Mouse (Mus musculus): ENCODE measurements around the gene Trpc2.

Trpc2 gene

DNA sequence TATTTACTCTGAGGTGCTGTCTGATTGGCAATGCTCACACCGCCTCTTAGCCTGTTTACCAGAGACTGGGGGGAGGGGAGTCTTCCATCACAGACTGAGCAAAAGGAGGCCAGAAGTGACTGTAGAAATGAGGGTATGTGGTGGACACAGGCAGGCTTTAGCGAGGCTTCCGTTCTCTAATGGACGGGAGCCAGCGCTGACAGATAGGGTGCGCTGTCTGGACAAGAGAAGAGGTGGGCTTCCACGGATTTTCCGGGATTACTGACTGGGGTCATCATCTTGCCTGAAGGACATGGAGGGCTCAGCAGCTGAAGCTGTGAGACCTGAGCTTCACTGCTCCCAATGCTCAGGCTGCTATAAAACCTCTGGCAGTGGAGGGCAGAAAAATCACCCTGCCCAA is 19.3 kb downstream of the Trpc2 start:
- no peak for DNase-seq (ENCODE audit: low read depth in 2 of 2, low spot score in 2 of 2)

DNA sequence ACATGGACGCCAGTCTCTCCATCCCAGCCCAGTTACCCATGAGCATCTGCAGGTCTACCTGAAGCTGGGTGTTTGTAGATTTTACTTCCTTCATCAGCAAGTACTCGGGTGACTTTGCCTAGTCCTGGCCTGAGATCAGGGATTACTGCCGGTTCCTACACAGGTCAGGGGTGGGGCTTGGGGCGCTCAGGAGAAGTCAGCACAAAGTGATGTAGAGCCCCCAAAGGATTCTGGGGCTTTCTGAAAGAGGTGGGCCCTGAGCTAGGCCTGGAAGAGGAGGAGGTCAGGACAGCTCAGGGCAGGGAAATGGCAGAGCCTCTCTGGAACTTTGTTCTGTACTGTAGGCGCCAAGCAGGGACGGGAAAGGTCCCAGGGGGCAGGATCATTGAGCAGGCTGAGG is 19.8 kb downstream of the Trpc2 start:
- DNase-seq (ENCODE audit: low read depth in 2 of 2, low spot score in 2 of 2): no peak

DNA sequence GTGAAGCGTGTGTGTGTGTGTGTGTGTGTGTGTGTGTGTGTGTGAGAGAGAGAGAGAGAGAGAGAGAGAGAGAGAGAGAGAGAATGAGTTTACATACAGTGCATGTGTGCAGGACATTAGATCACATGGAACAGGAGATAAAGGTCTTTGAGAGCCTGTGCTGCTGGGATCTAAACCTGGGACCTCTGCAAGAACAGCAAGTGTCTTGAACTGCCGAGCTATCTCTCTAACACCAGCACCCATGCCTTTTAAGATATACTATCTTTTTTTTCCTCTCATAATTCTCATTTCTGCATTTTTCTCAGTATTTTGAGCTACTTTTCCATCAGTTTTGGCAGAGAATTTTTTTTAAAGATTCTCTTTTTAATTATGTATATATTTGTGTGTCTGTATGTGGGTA is 20.6 kb downstream of the Trpc2 start:
- DNase-seq (ENCODE audit: low read depth in 2 of 2, low spot score in 2 of 2): no peak

DNA sequence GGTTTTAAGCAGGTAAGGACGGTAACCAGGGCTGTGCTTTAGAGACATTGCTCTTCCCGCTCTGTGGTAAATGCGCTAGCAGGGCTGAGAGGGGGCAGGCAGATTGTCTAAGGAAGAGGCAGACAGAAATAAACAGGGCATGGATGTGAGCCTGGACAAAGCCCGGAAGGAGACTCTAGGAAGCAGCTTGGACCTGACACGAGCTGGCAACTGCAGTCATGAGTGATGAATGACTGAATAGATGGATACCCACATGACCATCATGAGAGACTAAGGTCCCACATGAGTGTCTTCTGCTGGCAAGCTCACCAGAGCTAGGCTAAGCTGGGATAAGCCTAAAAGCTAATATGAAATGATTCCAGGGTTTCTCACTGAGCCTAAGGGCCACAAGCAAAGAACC is 21.2 kb downstream of the Trpc2 start:
- DNase-seq (ENCODE audit: low read depth in 2 of 2, low spot score in 2 of 2): no peak

DNA sequence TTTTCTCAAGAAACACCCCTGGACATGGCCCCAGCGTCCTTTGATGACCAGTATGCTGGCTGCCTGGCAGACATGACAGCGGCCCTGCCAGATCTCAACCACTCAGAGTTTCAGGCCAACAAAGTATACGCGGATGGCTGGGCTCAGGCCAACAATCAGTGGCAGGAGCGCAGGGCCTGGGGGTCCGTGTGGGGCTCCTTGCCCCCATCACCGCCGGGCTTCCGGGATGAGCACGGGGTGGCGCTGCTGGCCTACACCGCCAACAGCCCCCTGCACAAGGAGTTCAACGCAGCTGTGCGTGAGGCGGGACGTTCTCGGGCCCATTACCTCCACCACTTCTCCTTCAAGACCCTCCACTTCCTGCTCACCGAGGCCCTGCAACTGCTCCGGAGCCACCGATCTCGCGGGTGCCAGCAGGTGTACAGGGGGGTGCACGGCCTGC is 23.8 kb downstream of the Trpc2 start:
- DNase-seq (ENCODE audit: low read depth in 2 of 2, low spot score in 2 of 2): peak in 1 of 2 experiments; percentile 12

DNA sequence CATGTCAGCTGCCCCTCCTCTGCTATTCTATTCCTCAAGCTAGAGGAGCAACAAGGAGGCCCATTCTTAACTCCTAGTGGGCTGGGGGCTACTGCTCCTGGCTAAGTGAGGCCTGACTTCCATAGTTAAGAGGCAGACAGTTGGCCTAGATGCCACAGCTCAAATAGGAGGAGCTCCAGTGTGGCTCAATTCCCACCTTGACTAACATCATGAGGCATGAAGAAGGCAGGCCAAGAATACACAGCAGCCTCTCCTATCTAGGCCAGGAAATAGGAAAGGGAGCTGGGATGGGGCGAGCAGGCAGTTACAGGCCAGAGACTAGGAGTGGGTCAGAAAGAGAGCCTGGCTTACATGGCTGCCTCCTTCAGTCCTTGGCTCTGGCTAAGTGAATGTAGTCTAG is 25.3 kb downstream of the Trpc2 start:
- no peak for DNase-seq (ENCODE audit: low read depth in 2 of 2, low spot score in 2 of 2)

DNA sequence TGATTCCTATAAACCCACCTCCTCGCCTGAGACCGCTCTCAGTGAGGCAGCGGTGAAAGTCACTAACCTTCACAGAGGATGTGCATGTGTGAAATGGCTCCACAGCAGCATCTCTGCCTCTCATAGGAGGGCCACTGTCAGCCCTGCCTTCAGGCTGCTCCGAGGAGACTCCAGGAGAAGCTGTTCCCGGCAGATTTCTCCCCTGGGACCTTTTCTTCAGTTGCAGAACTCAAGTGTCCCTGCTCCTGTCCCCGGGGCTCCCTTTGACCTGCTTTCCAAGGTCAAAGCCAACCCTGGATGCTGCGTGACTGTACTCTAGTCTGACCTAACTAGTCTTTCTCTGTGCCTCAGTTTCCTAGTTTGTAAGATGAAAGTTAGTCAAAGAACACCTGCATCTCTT is 26.3 kb downstream of the Trpc2 start, which contains the start of gene Art5:
Gene Art5 (minus strand): TSS at position 319 of the 400 bp plus-strand sequence.
- no peak for DNase-seq (ENCODE audit: low read depth in 2 of 2, low spot score in 2 of 2)

DNA sequence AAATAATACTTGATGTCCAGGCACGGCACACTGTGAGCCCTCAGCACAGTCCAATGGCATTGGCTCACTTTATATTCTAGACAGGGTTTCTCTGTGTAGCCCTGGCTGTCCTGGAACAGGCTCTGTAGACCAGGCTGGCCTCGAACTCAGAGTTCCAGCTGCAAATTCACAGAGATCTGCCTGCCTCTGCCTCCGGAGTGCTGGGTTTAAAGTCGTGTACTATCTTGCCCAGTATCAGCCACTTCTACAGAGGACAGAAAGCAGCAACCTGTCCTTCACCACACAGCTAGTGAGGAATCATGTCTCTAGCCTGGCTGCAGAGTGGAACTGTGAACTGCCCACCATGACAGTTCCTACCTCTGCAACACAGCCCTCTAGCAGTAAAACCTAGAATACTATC is 26.8 kb downstream of the Trpc2 start:
- no peak for DNase-seq (ENCODE audit: low read depth in 2 of 2, low spot score in 2 of 2)

DNA sequence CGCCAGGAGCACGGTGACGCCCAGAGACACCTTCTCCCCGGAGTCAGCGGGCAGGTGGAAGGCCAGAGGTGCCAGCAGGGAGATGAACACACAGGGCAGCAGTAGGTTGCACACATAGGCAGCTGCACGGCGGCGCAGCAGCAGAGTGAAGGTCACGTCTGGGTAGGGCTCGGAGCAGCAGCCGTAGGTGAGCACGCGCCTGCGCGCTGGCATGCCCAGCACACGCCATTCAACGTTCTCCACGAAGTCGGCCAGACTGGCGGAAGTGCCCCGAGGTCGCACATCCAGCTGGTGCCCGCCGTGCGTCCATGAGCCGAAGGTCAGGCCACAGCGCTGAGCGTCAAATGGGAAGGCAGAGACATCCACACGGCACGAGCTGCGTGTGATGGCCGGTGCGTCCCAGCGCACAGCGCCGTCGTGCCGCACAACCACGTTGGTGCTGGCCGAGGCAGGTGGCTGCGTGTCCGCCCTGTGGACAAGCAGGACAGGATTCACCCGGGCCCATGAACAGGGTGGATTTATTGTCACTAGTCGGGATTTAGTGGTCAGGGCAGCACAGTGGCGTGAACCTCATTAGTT is 30.3 kb downstream of the Trpc2 start:
- DNase-seq (ENCODE audit: low read depth in 2 of 2, low spot score in 2 of 2): no peak

DNA sequence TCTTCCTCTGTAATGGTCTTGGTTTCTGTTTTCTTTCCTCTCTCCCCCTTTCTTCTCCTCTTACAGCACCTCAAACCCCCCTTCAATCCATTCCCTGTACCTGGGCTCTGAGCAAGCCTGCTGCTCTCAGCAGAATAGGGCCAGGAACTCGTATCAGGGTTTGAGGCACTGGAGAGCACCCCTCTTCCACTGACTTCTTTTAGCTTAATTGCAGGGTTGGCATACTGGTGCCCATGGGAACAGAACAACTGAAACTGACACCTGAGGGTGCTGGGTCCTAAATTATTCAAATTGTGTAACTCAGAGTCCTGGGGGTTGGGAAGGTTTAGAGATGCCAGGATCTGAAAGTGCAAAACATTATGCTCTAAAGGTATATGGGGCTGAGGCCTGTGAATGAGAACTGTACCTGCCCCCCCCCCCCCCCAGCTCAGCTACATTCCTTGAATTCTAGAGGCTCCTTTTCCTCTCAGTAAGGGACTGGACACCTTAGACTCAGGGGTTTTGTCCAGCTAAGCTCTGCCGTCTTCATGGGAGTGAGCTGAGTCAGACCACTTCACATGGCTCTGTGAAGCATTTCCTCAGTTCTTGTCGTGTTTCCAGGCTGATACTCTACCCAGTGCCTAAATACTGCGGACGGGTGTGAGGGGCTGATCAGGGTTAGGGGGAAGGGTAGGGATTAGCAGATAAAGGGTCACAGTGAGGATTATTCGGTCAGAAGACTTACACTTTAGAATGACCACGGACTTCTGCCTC is 33.8 kb downstream of the Trpc2 start, which contains the start of gene Chrna10:
Gene Chrna10 (minus strand): TSS at position 250 of the 753 bp plus-strand sequence.
- DNase-seq (ENCODE audit: low read depth in 2 of 2, low spot score in 2 of 2): no peak

DNA sequence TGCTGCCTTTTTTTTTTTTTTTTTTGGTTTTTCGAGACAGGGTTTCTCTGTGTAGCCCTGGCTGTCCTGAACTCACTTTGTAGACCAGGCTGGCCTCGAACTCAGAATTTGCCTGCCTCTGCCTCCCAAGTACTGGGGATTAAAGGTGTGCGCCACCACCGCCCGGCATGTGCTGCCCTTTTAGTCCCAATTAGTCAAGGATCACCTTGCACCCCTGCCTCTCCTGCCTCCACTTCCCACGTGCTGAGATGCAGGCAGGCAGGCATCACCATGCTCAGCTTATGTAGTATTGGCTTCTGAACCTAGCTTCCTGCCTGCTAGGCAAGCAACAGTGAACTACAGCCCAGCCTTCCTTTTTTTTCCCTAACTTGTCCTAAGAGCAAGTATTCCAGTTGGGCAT is 34.5 kb downstream of the Trpc2 start:
- no peak for DNase-seq (ENCODE audit: low read depth in 2 of 2, low spot score in 2 of 2)

DNA sequence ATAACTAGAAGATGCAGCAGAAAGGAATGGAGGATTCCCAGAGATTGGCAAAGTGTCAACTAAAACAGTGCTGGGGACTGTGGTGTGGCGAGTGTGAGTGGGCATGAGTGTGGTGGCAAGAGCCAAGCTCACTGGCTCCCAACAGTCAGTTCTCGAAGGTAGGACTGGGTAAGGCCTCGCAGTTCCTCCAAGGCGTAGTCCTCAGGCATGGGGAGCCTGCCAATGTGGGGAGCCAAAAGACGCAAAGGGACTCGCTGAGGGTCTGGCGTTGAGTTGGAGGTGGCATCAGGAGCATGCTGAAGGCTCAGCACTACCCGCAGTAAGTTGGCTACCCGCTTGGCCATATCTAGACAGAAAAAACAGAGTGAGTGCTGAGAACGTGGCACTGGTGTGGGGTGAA is 37.4 kb downstream of the Trpc2 start:
- DNase-seq (ENCODE audit: low read depth in 2 of 2, low spot score in 2 of 2): no peak

DNA sequence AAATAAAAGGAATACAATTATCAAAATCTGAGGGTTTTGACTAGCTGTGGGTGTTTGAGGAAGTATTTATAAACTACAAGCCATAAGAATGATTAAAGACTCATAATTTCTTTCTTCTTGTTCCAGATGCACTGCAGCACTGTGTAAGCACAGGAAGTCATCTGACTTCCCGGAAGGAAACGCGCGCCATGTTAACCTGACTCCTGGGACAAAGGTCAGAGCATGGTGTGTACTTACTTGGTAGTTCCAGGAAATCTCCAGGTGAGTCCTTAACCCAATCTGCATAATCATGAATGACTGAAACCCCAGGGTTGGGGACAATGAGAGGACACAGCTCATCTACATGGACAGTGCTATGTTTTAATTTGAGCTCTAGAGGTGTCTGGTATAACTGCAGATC is 49.5 kb downstream of the Trpc2 start:
- no peak for DNase-seq (ENCODE audit: low read depth in 2 of 2, low spot score in 2 of 2)

DNA sequence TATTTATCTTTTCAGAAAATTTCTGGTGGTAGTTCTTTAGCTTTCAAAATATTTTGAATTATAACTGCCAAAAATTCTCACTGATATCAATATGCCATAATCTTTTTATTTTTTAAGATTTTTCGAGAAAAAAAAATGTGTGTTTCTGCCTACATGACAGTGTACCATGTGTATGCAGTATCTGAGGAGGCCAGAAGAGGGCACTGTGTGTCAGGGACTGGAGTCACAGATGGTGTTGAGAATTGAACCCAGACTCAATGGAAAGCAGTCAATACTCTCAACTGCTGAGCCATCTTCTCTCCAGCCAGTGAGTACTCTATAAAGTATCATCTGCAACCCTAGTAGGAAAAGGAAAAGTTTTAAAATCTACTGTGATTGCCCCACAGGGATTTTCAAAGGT is 54.5 kb downstream of the Trpc2 start:
- peak in 1 of 2 experiments; percentile 27 for DNase-seq (ENCODE audit: low read depth in 2 of 2, low spot score in 2 of 2)

DNA sequence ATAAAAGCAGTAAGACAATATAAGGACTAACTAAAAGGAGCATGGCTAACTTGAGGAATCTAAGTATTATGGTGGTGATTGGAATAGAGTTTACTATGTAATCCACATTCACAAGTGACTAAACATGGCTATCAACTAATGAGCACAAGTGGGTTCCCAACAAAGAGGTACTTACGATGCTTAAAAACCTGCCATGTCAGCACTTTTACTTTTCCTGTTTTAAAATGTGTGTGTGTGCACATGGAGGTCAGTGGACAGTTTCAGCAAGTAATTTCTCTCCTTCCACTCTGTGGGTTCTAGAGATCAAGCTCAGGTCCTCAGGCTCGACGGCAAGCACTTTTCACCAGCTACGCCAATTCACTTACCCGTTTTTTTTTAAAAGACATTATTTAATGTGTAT is 55.0 kb downstream of the Trpc2 start:
- no peak for DNase-seq (ENCODE audit: low read depth in 2 of 2, low spot score in 2 of 2)

Measured in CD8-positive naive resting alpha-beta T cell, adult 2 months (primary cell).